Mouse (Mus musculus) kidney, adult 2 months (tissue): ENCODE measurements around the gene Dmap1. TPM values are rescaled to one million over a fixed set of nuclear protein-coding genes. Genes with fewer than 3 reads are reported as not detected.
A peak's percentile ranks its signal among the peaks of the same experiment; 100 is the strongest.

Source experiments
- DNase-seq: peaks from one replicate; pipeline ENCODE4 v3.0.0; 2021
- H3K27ac ChIP-seq: fragments of 200-500 bp; 2 replicates; pipeline ENCODE4 v1.5.1; 2012; ENCODE audit warnings: low read depth, low read length, control low read depth, inconsistent platforms; ENCODE audit not compliant: insufficient read depth
- H3K27me3 ChIP-seq: fragments of 200-500 bp; replicated peaks from 2 replicates; pipeline ENCODE4 v1.6.1; 2012; ENCODE audit warnings: mild to moderate bottlenecking, moderate library complexity, low read length, inconsistent platforms; ENCODE audit not compliant: control insufficient read depth, insufficient read depth
- H3K36me3 ChIP-seq: fragments of 200-500 bp; 2 replicates; pipeline ENCODE4 v1.6.1; 2012; ENCODE audit warnings: mild to moderate bottlenecking, moderate library complexity, low read length, inconsistent platforms; ENCODE audit not compliant: control insufficient read depth, insufficient read depth
- H3K4me1 ChIP-seq: fragments of 200-500 bp; 2 replicates; pipeline ENCODE4 v1.6.1; 2011; ENCODE audit warnings: low read length; ENCODE audit not compliant: control insufficient read depth, insufficient read depth
- H3K4me3 ChIP-seq: fragments of 200-500 bp; 2 replicates; pipeline ENCODE4 v1.5.1; 2011; ENCODE audit warnings: mild to moderate bottlenecking, low read depth, low read length, control low read depth; ENCODE audit not compliant: insufficient read depth
- CTCF ChIP-seq: fragments of 200-500 bp; conservative IDR thresholded peaks from 2 replicates; pipeline ENCODE4 v1.5.1; 2011; ENCODE audit warnings: low read depth, mild to moderate bottlenecking, control low read depth, low read length, moderate library complexity, mixed read lengths; ENCODE audit not compliant: insufficient read depth, insufficient read length
- POLR2A ChIP-seq: fragments of 200-500 bp; IDR thresholded peaks from one replicate; pipeline ENCODE4 v1.6.1; 2011; ENCODE audit warnings: low read depth, low read length, control low read depth
- WGBS: fragments of 180-500 bp; shearing (Covaris S2); methylation state at CpG from one replicate; pipeline ENCODE4 v1.1.7; 2018; 5-methylcytosine and 5-hydroxymethylcytosine counted together
- polyA plus RNA-seq: library from polyadenylated mRNA; depleted of rRNA; stranded (reverse); fragments of >200 nt; gene quantifications from 2 replicates; pipeline ENCODE4 v1.2.3, GENCODE M21; 2012; rRNA removed

Gene Dmap1
- polyA plus RNA-seq, 1 experiment = 17.0 TPM

DNA sequence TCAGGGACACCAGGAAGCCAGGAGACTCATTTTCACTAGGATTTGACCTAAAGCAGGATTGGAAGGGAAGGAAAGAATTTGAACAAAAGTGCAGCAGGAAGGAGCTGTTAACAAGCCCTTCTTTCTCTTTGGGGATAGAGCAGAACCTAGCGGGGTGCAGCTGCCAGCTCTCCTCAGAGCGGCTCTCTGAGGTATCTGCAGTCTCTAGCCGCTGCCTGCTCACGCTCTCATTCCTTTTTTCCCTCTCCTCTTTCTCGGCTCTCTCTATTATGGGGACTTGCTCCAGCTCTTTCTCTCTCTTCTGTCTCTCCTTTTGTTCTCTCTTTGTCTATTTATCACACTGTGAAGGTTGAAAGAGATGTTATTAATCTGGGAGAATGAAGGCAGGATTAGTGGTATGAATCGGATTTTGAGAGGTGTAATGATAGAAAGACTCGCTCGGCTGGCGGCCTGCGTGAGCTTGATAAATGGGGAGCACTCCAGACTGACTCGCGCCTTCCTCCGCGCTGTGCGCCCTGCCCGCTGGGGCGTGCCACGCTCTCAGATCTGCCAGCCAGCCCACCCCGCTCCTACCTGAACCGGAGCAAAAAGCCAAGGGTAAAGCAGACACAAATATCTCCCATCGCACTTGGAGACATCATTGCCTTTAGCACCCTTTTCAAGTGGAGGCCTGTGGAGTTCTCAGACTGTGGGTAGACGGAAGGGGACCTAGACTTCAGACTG is 45.0 kb downstream of the Dmap1 start:
- WGBS = 74% methylated on average over 22 of the region's 22 CpGs
- H3K4me3 ChIP-seq = no peak overlapping the region
- no peak for TF ChIP-seq POLR2A
- no peaks in the 10 kb centered on the region for H3K36me3 ChIP-seq
- DNase-seq = no peak
- no peak overlapping the region for H3K27ac ChIP-seq
- H3K27me3 ChIP-seq = no peaks in the 10 kb centered on the region
- H3K4me1 ChIP-seq = no peaks in the 10 kb centered on the region

GRCm38 (mm10) chr4:117636152-117636551 is 45.9 kb downstream of the Dmap1 start:
- DNase-seq = no peak
- no peaks in the 10 kb centered on the region for H3K27me3 ChIP-seq
- no peak overlapping the region for H3K4me3 ChIP-seq
- WGBS = 95% methylated on average over 4 of the region's 4 CpGs
- no peaks in the 10 kb centered on the region for H3K4me1 ChIP-seq
- H3K27ac ChIP-seq = no peak overlapping the region
- no peaks in the 10 kb centered on the region for H3K36me3 ChIP-seq
- TF ChIP-seq POLR2A (no peak), CTCF (no peak)

- whole genome bisulfite sequencing = 91% methylated on average over 7 of the region's 7 CpGs
- Histone ChIP-seq H3K27me3 (no peaks in the 10 kb centered on the region), H3K4me3 (no peak overlapping the region), H3K4me1 (no peaks in the 10 kb centered on the region), H3K36me3 (no peaks in the 10 kb centered on the region), H3K27ac (no peak overlapping the region)
- no peak for DNase-seq
- TF ChIP-seq POLR2A (no peak), CTCF (no peak)
These were observed 47.4 kb downstream of the Dmap1 start for GRCm38 (mm10) chr4:117634642-117635041.

DNA sequence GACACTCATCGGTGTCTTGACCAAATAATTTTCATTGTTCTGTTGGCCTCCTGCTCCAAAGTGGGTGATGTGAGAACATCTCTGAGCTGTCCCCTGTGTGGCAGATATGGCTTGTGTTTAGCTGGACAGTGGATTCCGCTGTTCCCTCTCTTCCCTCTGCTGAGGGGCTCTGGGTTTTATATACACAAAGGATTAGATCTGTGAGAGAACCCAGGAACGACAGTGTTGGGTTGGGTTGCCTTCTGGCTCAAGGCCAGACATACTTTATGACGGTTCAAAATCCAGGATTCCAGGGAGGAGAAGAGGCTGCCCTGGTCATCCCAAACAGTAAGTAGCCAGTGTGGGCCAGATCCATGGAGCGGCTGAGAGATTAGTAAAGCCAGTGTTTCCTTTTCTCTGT is 48.5 kb downstream of the Dmap1 start:
- no peaks in the 10 kb centered on the region for H3K4me1 ChIP-seq
- no peaks in the 10 kb centered on the region for H3K27me3 ChIP-seq
- TF ChIP-seq POLR2A (no peak), CTCF (no peak)
- no peak for DNase-seq
- no peak overlapping the region for H3K4me3 ChIP-seq
- H3K27ac ChIP-seq = no peak overlapping the region
- WGBS = 60% methylated on average over 5 of the region's 5 CpGs
- no peaks in the 10 kb centered on the region for H3K36me3 ChIP-seq

DNA sequence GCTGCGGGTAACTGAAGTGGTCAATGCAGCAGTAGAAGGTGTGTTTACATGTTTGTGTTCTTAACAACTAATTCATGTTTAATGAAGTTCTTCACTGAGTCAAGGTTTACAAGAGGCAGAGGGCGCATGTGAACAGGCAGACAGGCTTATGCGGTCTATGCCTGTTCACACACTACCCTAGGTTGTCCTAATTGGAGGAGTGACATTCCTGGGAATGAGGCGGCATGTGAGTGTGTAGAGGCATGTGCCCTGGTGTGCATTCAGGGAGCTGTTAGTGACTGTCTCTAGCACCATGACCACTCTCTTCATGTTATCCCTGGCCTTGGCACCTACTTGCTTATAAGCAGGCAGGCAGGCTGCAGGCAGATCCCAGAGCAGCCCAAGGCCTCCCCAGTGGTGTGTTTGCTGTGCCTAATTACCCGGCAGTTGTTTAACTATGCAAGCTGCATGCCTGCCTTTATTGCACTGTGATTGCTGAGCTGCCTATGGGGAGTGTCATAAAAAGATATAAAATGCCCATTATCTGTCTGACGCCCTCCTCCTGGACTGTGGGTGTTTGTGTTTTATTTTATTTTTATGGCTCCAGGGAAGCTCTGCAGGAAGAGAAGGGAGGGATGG is 51.9 kb downstream of the Dmap1 start:
- DNase-seq = no peak
- Histone ChIP-seq H3K36me3 (no peaks in the 10 kb centered on the region), H3K27me3 (no peaks in the 10 kb centered on the region), H3K4me3 (no peak overlapping the region), H3K4me1 (no peaks in the 10 kb centered on the region), H3K27ac (no peak overlapping the region)
- 80% methylated on average over 6 of the region's 6 CpGs for WGBS
- no peak for TF ChIP-seq POLR2A
- TF ChIP-seq CTCF = no peak

DNA sequence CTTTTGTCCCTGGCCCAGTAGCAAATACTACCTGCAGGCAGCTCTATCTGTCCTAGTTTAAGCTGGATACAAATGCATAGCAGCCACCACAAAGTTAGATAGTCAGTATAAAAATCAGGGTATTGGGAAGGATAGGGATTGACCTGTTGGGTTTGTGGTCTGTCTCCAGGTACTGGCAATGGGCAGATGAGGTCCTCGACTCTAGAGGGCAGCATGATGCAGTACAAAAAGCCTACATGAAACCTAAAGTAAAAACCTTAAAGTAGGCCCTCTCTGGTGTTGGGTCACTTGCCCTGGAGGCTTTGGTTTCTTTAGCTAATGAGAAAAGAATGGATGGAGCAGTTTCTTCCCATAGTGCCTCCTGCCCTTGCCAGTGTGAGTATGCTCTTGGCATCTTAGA is 53.6 kb downstream of the Dmap1 start:
- H3K36me3 ChIP-seq = no peaks in the 10 kb centered on the region
- DNase-seq = no peak
- H3K27ac ChIP-seq = no peak overlapping the region
- H3K4me3 ChIP-seq = no peak overlapping the region
- WGBS = 42% methylated on average over 1 of the region's 1 CpGs
- TF ChIP-seq CTCF = peak; percentile 56
- TF ChIP-seq POLR2A = no peak
- H3K4me1 ChIP-seq = no peaks in the 10 kb centered on the region
- no peaks in the 10 kb centered on the region for H3K27me3 ChIP-seq

Other genes starting within 250 kb of the Dmap1 start
- gene Rnf220, start 185.2 kb downstream of the Dmap1 start, polyA plus RNA-seq = 69.9 and 70.7 TPM in 2 replicates
- 73.0 and 97.6 TPM in 2 replicates for gene Eri3, start 131.9 kb downstream of the Dmap1 start, polyA plus RNA-seq
- not detected in 2 replicates for gene Gm12845, start 42.1 kb upstream of the Dmap1 start, polyA plus RNA-seq
- gene Klf17, start 83.4 kb upstream of the Dmap1 start, polyA plus RNA-seq = not detected in 2 replicates
- gene Slc6a9, start 152.2 kb upstream of the Dmap1 start, polyA plus RNA-seq = 19.2 and 25.7 TPM in 2 replicates
- 2.9 and 3.3 TPM in 2 replicates for gene Ccdc24, start 190.3 kb upstream of the Dmap1 start, polyA plus RNA-seq
- 4.9 and 9.8 TPM in 2 replicates for gene B4galt2, start 201.2 kb upstream of the Dmap1 start, polyA plus RNA-seq
- gene Atp6v0b, start 205.1 kb upstream of the Dmap1 start, polyA plus RNA-seq = 768 and 777 TPM in 2 replicates
- 9.4 and 10.1 TPM in 2 replicates for gene Dph2, start 209.8 kb upstream of the Dmap1 start, polyA plus RNA-seq
- 55.5 and 61.0 TPM in 2 replicates for gene Ipo13, start 232.7 kb upstream of the Dmap1 start, polyA plus RNA-seq
- gene Artn, start 247.5 kb upstream of the Dmap1 start, polyA plus RNA-seq = 1.2 and 1.8 TPM in 2 replicates